Mouse (Mus musculus) lung, postnatal 10 days (tissue): ENCODE results near the gene Ror2.

Source experiments
- DNase-seq: peaks from one replicate; pipeline ENCODE4 v3.0.0; 2021

Ror2 gene

GRCm38 (mm10) chr13:53270549-53270948 is 15.4 kb downstream of the Ror2 start:
- DNase-seq = no peak

GRCm38 (mm10) chr13:53268541-53268940 is 17.4 kb downstream of the Ror2 start:
- no peak for DNase-seq

GRCm38 (mm10) chr13:53267849-53268248 is 18.1 kb downstream of the Ror2 start:
- DNase-seq = no peak

DNA sequence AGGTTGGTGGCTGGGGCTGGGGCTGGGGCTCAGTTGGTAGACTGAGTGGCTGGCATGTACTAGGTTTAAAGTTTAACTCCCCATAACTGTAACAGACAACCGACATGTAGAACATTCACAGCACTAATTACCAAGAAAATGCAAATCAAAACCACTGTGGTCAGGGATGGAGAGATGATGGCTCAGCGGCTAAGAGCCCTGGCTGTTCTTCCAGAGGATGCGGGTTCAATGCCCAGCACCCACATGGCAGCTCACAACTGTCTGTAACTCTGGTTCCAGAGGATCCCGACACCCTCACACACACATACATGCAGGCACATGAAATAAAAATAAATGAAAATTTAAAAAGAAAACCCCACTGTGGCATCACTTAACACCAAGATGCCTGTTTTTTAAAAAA is 18.8 kb downstream of the Ror2 start:
- DNase-seq = no peak

DNA sequence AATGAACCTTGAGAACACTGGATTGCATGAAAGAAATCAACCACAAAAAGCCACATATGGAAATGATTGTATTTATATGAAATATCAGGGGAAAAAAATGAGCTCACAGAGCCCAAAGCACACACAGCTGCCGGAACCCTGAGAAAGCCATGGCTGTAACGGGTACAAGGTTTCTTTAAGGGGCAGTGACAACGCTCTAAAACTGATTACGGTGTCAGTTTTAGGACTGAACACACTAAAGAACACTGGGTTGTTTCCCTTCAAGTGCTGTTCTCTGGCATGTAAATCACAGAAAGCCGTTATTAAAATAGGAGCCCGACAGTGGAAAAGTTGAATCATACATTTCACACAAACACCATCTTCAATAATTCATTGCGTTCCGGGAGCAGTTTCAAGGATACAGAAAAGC is 19.4 kb downstream of the Ror2 start:
- peak; percentile 38 for DNase-seq

- DNase-seq = no peak
Measured at GRCm38 (mm10) chr13:53264896-53265295, 21.0 kb downstream of the Ror2 start.

GRCm38 (mm10) chr13:53262509-53263250 is 23.2 kb downstream of the Ror2 start:
- DNase-seq = peak; percentile 74

DNA sequence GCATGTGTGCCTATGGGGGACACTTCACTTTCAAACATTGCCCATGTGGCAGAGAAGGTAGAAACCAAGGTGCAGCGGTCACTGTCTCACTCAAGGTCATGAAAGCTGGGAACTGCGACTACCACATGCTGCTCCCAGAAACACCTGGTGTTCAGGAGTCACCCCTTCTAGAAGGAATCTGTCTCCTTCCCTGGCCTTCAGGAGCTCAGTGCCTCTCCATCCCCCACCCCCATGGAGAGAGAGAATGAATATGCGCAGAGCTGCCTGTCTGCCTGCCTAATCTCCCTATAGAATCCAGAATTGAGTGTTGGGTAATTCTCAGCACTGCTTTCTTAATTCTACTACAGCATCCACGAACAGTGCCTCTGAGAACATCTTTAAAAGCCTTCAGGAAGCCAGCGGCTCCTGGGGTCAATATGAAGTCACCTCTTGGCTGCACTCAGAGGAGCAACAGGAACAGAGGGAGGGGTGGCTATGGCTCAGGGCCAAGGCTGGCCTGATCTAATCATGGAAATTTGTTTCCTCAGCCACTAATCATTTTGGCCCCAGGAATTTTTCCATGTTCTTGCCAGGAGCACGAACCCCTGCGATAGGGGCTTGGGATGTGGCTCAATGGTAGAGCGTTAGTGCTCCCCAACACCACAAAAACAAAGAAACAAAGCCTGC is 24.7 kb downstream of the Ror2 start:
- peak; percentile 87 for DNase-seq

GRCm38 (mm10) chr13:53258943-53259342 is 27.0 kb downstream of the Ror2 start:
- DNase-seq = no peak

- no peak for DNase-seq
Measured at GRCm38 (mm10) chr13:53258497-53258896, 27.4 kb downstream of the Ror2 start.

- DNase-seq = no peak
Measured at GRCm38 (mm10) chr13:53253255-53253654, 32.7 kb downstream of the Ror2 start.

GRCm38 (mm10) chr13:53248586-53249401 is 37.1 kb downstream of the Ror2 start:
- DNase-seq = peak; percentile 52

- no peak for DNase-seq
Measured at GRCm38 (mm10) chr13:53248080-53248479, 37.8 kb downstream of the Ror2 start.

GRCm38 (mm10) chr13:53247175-53247574 is 38.7 kb downstream of the Ror2 start:
- no peak for DNase-seq

GRCm38 (mm10) chr13:53244151-53244550 is 41.8 kb downstream of the Ror2 start:
- DNase-seq = no peak

DNA sequence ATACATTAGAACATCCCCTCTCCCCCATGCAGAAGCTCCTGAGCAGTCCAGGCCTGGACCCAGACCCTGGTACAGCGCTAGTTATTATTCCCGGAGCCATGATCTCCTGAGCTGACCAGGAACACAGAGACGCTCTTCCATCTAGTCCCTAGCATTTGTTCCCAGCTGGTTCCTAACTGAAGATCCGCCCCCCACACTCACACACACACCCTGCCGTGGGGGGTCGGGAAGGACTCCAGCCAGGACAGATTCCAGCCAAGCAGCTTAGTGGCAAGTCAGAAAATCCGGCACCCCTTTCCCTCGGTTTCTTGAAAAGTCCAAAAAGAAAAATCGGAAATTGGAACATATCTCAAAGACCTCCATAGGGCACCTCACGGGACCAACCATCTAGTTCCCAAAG is 48.5 kb downstream of the Ror2 start:
- DNase-seq = peak; percentile 79

DNA sequence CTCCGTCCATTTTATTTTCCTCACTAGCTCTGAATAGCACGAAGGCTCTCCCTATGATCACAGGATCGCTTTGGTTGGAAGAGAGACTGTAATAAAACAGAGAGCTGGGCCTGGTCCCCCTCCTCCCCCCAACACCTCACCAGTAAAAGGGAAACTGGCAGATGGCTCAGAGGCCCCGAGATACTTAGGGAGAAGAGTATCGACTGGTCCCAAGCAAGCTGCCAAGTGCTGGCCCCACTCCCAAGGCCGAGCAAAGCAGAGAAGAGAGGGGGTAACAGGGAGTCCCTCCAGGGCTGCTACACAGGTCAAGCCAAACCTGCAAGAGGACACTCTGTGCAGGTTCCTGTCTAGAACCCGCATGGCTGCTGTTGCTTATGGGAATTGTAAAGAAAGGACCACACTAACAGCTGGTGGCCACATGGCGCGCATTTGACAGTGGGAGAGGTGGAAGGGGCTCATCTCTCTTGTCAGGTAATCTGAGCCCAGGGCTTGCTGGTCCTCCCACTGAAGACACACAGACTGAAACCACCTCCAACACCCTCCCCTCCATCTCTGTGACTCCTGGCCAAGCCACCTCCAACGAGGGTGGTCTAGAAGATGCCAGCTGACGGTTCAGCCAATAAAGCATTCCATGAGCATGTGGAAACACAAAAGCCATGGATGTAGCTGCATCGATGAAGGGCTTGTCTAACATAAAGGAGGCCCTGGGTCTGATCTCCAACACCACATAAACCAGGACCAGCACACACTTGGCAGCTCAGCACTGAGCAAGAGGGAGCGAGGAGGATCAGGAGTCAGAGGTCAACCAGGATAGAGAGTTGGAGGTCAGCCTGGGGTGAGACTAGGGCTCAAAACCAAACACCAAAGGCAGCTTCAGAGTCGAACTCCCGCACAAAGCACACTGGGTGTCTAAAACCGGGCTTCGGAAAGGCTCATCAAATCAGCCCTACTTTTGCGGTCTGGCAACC is 49.2 kb downstream of the Ror2 start:
- peak; percentile 72 for DNase-seq

DNA sequence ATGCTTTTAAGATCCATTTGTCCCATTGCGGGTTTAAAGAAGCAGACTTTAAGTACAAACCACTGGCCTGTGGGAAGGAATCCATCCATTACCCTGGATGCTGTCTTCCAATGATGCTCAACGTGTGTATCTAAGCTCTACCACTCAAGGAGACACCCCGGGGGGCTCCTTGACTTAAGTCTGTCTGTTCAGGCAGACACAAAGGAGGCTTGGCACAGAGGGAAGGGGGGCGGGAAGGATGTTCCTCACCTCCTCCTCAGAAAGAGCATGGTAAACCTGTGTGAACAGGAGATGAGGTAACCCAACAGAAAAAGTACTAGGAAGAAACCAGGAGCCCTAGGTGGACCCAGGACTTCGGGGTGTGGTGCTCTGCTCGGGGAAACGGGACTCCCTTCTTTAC is 50.0 kb downstream of the Ror2 start:
- no peak for DNase-seq

GRCm38 (mm10) chr13:53234844-53235243 is 51.1 kb downstream of the Ror2 start:
- DNase-seq = no peak

DNA sequence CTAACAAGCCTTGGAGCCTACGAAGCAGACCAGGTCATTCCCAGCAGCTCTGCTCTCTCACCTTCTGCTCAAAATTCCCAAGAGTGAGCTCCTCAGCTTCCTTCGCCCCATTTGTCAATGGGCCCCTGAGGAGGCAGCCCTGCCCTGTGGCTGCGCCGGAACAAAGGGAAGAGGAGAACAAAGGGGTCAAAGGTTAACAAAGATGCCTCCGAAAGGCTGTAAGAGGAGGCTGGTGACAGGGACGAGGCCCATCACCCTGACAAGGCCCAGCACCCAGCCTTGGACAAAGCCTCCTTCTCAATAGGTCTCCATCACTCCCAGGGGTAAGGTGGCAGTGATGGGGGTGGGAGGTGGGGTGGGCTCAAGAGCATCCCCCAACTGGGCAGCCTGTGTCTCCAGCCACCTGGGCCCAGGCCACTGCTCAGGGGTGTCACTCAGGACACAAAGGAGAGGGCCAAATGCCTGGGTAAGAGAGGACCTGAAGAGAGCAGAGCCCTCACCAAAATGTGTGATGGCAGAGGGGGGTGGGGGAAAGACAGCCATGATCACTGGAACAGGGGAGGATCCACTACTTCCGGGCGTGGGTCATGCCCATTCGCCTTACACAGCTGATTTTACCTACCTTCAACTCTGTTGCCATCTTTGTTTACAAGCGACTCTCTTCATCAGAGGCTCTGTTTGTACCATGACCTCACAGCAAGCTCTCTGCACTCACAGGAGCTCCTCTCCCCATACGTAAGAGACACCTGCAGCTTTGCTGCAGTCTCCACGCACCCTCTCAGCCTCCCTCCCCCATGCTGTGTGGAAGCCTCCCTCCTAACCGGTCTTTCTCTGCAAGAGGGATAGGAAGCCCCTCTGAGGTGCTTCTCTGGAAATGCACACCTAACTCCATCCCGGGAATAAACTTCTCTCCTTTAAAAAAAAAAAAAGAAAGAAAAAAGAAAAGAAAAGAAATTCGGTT is 51.8 kb downstream of the Ror2 start:
- DNase-seq = no peak

DNA sequence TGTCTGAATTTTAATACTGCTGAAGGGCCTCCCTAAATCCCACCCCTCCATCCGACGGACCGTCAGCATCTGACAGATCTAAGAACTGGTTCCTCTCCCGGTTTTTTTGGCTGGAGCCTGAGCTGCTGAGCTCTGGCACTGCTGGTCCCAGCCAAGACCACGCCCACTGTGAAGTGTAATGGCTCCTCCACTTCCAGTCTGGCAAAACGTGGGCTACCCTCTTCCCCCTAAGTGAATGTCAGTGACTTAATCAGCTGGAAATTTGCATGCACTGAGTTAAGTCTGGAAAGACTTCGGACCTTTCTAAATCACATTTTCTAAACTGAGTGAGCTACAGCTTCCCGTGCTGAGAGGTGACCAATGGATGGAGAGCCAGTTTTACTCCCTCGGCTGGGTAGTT is 52.5 kb downstream of the Ror2 start:
- DNase-seq = peak; percentile 82
